Mouse (Mus musculus) liver, embryonic 14.5 days (tissue): ENCODE data around the gene Gse1.
A peak's percentile ranks its signal among the peaks of the same experiment; 100 is the strongest.

ENCODE experiments used
- CTCF ChIP-seq: IDR thresholded peaks from 2 replicates; pipeline ENCODE4 v1.5.1; 2016; ENCODE audit warnings: antibody characterized with exemption, low read depth, control low read depth
- EP300 ChIP-seq: IDR thresholded peaks from 2 replicates; pipeline ENCODE4 v1.6.1; 2016; ENCODE audit warnings: antibody characterized with exemption, low read depth

DNA sequence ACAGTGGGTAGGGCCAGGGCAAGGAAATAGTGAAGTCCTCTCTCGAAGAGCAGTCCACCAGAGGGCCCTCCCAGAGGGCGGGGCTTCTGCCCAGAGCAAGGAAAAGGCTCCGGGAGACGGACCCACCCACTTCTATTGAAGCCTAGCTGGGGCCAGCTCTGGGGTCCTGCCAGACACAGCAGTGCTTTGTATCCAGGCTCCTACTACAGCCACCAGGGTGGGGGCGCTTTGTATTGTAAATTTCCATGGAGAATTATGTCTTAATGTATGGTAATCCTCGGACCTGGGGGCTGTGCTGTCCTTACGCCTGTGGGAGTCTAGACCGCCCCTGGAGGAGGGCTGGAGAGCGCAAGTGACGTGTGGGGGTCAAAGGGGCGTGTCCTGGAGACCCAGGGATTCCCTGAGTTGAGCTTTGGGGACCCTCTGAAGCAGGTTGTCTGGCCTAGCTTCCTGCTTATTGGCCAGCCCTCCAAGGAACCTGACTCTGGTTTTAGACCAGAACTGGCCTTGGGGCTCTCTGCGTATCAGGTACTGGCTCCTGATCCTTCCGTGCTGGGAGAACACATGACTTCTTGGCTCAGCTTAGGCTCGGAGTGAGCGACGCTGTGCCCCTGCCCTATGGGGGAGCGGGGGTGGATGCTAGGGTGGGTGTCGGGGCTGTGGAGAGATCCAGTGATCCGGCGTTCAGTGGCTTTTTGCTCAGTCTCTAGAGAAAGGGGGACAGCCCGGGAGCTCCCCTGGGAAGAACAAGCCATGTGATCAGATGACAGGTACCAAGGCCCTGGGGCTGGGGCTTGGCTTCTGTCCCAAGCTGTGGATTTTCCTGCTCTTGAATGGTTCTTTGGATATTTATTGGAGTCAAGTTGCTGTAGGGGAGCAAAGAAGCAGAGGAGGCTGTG is 281.1 kb downstream of the Gse1 start:
- TF ChIP-seq CTCF: peak; percentile 35
- TF ChIP-seq EP300: no peak
